Mouse (Mus musculus) frontal cortex, adult (tissue): Measurements from ENCODE around the gene Nav2.
A peak's percentile ranks its signal among the peaks of the same experiment; 100 is the strongest.

Experiments
- ATAC-seq: cut with Nextera tagmentation; 2 replicates; pipeline ENCODE4 v1.9.2; 2017; ENCODE audit warnings: mild to moderate bottlenecking, moderate library complexity, mixed read lengths; ENCODE audit not compliant: low TSS enrichment

Gene Nav2

GRCm38 (mm10) chr7:49396202-49396601, 487.7 kb downstream of the Nav2 start:
- ATAC-seq, result no peak

- ATAC-seq, result no peak
Observed at GRCm38 (mm10) chr7:49397441-49398003, 489.0 kb downstream of the Nav2 start.

- no peak for ATAC-seq
Observed at GRCm38 (mm10) chr7:49398020-49398516, 489.6 kb downstream of the Nav2 start.

- peak; percentile 79 for ATAC-seq
Observed at GRCm38 (mm10) chr7:49399314-49399713, 490.8 kb downstream of the Nav2 start.

- no peak for ATAC-seq
Observed at GRCm38 (mm10) chr7:49400463-49400862, 491.9 kb downstream of the Nav2 start.

GRCm38 (mm10) chr7:49402526-49402925, 494.0 kb downstream of the Nav2 start:
- no peak for ATAC-seq

- ATAC-seq, result peak; percentile 71
Observed at GRCm38 (mm10) chr7:49407688-49408087, 499.2 kb downstream of the Nav2 start.

GRCm38 (mm10) chr7:49408625-49409024, 500.1 kb downstream of the Nav2 start:
- ATAC-seq, result no peak

GRCm38 (mm10) chr7:49409265-49409664, 500.7 kb downstream of the Nav2 start:
- ATAC-seq, result no peak

- ATAC-seq, result peak; percentile 25; the same call in 1 of the 2 replicates
Observed at GRCm38 (mm10) chr7:49410188-49410587, 501.7 kb downstream of the Nav2 start.

GRCm38 (mm10) chr7:49410892-49411291, 502.4 kb downstream of the Nav2 start:
- ATAC-seq, result no peak

- no peak for ATAC-seq
Observed at GRCm38 (mm10) chr7:49411803-49412202, 503.3 kb downstream of the Nav2 start.

GRCm38 (mm10) chr7:49415131-49415530, 506.6 kb downstream of the Nav2 start:
- no peak for ATAC-seq

- no peak for ATAC-seq
Observed at GRCm38 (mm10) chr7:49415716-49416115, 507.2 kb downstream of the Nav2 start.

- peak; percentile 71 for ATAC-seq
Observed at GRCm38 (mm10) chr7:49418841-49419240, 510.3 kb downstream of the Nav2 start.

- no peak for ATAC-seq
Observed at GRCm38 (mm10) chr7:49420139-49420802, 511.8 kb downstream of the Nav2 start.

GRCm38 (mm10) chr7:49421261-49421660, 512.7 kb downstream of the Nav2 start:
- no peak for ATAC-seq

GRCm38 (mm10) chr7:49423943-49424342, 515.4 kb downstream of the Nav2 start:
- ATAC-seq, result no peak

GRCm38 (mm10) chr7:49426060-49426459, 517.5 kb downstream of the Nav2 start:
- no peak for ATAC-seq

- ATAC-seq, result peak; percentile 64
Observed at GRCm38 (mm10) chr7:49427843-49428242, 519.3 kb downstream of the Nav2 start.

GRCm38 (mm10) chr7:49428947-49429346, 520.4 kb downstream of the Nav2 start:
- ATAC-seq, result peak; percentile 70

- 0 out of 2 replicates have a peak, but pooled peaks have one; percentile 16 for ATAC-seq
Observed at GRCm38 (mm10) chr7:49430808-49431207, 522.3 kb downstream of the Nav2 start.

GRCm38 (mm10) chr7:49433945-49434344, 525.4 kb downstream of the Nav2 start:
- no peak for ATAC-seq
